Mouse (Mus musculus) E14TG2a.4 (cell line): ENCODE results near the gene Prr23a3.

Source experiments
- H3K27me3 ChIP-seq: 2 replicates; pipeline ENCODE4 v1.6.1; 2014; ENCODE audit warnings: low read length, control low read depth; ENCODE audit not compliant: insufficient read depth
- H3K36me3 ChIP-seq: 2 replicates; pipeline ENCODE4 v1.6.1; 2014; ENCODE audit warnings: low read length, control low read depth; ENCODE audit not compliant: insufficient read depth
- H3K4me1 ChIP-seq: replicated peaks from 2 replicates; pipeline ENCODE4 v1.6.1; 2014; ENCODE audit warnings: low read depth, low read length, control low read depth
- H3K4me3 ChIP-seq: replicated peaks from 2 replicates; pipeline ENCODE4 v1.5.1; 2014; ENCODE audit warnings: mild to moderate bottlenecking, low read length
- H3K9me3 ChIP-seq: 2 replicates; pipeline ENCODE4 v1.6.1; 2014; ENCODE audit warnings: low read length, control low read depth
- CTCF ChIP-seq: conservative IDR thresholded peaks from 2 replicates; pipeline ENCODE4 v1.5.1; 2014; ENCODE audit warnings: low read length
- NANOG ChIP-seq: IDR thresholded peaks from 2 replicates; pipeline ENCODE4 v1.6.1; 2014; ENCODE audit warnings: borderline replicate concordance, low read length, mixed read lengths
- POU5F1 ChIP-seq: IDR thresholded peaks from 2 replicates; pipeline ENCODE4 v1.6.1; 2014; ENCODE audit warnings: low read length, borderline replicate concordance

Prr23a3 gene

DNA sequence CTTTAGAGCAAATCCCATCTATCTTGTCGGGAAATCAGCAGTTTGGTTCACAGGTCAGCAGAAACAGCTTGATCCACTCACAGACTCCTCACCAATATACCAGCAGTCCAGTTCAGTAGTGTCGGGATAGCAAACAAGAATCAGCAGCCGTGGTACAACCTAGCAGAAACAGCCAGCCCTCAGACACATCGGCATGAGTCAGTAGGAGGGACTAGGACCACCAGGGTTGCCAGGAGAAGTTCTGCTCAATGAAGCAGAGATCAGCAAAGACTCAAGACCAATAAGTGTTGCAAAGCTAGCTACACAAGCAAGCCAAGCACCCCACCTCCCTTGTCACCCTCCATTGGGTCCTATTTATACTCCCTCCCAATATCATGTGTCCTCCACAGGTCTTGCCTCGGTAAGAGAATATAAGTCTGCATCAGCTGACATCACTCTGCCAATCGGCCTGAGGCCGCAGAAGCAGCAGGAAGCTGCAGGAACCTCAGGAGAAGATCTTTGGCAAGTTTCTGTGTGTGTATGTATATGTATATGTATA is 27.0 kb upstream of the Prr23a3 start:
- Histone ChIP-seq H3K27me3 (peaks cover 12% of the 10 kb centered on the region), H3K36me3 (no peaks in the 10 kb centered on the region), H3K4me3 (no peak overlapping the region), H3K9me3 (no peaks in the 10 kb centered on the region), H3K4me1 (0 out of 2 replicates have a peak, but pooled peaks cover under 1% of the 10 kb centered on the region)
- TF ChIP-seq NANOG (no peak), CTCF (no peak), POU5F1 (no peak)

DNA sequence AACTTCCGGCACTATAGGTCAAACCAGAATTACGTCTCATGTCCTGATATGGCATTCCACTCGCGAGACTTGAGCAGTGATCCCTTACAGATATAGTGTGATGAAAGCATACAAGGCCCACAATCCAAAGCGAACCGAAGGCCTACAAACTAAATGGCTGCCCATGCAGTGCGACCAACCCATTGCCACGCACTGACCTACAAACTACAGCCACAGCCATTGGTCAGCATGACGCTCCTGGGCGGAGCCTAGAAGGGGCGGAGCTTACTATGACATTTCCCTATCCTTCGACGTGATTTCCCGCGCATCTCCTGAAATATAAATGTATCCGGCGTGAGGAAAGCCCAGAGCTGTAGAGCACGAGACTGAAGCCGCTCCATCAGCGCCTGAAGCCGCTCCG is 22.4 kb upstream of the Prr23a3 start, which contains the start of gene Prr23a1:
TSS of gene Prr23a1 (plus strand) at position 387 of the 400 bp plus-strand sequence.
- H3K27me3 ChIP-seq, result peaks cover 19% of the 10 kb centered on the region
- TF ChIP-seq CTCF, result no peak
- no peaks in the 10 kb centered on the region for H3K36me3 ChIP-seq
- H3K4me3 ChIP-seq, result peak within 1 kb of the TSS; percentile 77
- no peaks in the 10 kb centered on the region for H3K9me3 ChIP-seq
- H3K4me1 ChIP-seq, result peaks cover 8% of the 10 kb centered on the region; the same call in 1 of the 2 replicates

DNA sequence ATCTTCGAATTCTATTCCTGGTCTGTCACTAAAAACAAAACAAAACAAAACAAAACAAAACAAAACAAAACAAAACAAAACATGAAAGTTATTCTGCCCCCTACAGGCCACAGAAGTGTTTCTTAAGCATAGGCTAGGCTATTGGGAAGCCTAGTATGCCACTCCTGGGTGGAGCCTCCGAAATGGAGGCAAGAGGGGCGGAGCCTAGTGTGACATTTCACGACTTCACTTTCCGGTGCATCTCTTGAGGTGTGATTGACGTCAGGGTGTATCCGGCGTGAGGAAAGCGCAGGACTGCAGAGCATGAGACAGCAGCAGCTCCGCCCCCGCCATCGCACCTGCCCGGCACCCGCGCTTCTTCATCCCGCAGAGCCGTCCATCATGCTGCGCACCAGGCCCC is 8.4 kb upstream of the Prr23a3 start, which contains the start of gene Prr23a2:
TSS of gene Prr23a2 (plus strand) at position 285 of the 400 bp plus-strand sequence.
- peak; percentile 46 for TF ChIP-seq CTCF
- no peak for TF ChIP-seq POU5F1
- peaks cover 22% of the 10 kb centered on the region for H3K27me3 ChIP-seq
- H3K4me1 ChIP-seq, result no peaks in the 10 kb centered on the region
- peak within 1 kb of the TSS; percentile 74 for H3K4me3 ChIP-seq
- no peaks in the 10 kb centered on the region for H3K36me3 ChIP-seq
- H3K9me3 ChIP-seq, result no peaks in the 10 kb centered on the region

DNA sequence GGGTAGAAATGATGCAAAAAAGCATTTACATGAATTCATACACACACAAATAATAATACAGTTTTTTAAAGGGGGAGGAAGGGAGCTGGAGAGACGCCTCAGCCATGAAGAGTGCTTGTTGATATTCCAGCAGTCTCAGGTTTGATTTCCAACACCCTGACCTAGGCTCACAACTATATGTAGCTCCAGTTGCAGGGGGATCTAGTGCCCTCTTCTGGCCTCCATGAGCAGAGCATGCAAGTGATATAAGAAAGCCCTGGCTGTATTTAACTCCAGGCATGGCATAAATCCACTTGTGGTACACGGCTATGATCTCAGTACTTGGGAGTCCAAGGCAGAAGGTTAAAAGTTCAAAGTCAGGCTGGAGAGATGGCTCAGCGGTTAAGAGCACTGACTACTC is 1.1 kb upstream of the Prr23a3 start:
- H3K9me3 ChIP-seq, result no peaks in the 10 kb centered on the region
- H3K27me3 ChIP-seq, result peaks cover 17% of the 10 kb centered on the region
- TF ChIP-seq CTCF, result peak; percentile 71
- TF ChIP-seq POU5F1, result no peak
- H3K4me1 ChIP-seq, result peaks cover 16% of the 10 kb centered on the region
- no peak overlapping the region for H3K4me3 ChIP-seq
- 0 out of 2 replicates have a peak, but pooled peaks cover 6% of the 10 kb centered on the region for H3K36me3 ChIP-seq

DNA sequence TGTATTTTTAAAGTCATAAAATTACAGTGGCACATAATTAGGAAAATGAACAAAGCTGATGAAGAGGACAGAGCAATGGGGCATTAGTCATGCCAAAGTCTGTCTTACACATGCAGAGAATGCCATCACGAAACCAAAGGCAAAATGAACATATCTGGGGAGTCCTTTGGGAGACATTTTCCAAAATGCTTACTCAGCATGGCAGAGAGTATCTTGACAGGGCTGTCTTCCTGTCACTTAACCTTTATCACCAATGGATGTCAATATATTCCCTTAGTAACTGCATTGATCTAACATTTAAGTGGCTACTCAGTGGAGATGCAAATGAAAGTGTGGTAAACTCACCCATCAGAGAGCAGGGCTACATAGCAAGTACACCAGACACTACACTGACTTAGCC is 36.9 kb downstream of the Prr23a3 start:
- H3K4me1 ChIP-seq, result no peaks in the 10 kb centered on the region
- no peak overlapping the region for H3K4me3 ChIP-seq
- H3K36me3 ChIP-seq, result no peaks in the 10 kb centered on the region
- no peaks in the 10 kb centered on the region; the same call in 1 of the 2 replicates for H3K27me3 ChIP-seq
- no peak for TF ChIP-seq CTCF
- TF ChIP-seq POU5F1, result no peak
- TF ChIP-seq NANOG, result no peak
- peaks cover 14% of the 10 kb centered on the region for H3K9me3 ChIP-seq

DNA sequence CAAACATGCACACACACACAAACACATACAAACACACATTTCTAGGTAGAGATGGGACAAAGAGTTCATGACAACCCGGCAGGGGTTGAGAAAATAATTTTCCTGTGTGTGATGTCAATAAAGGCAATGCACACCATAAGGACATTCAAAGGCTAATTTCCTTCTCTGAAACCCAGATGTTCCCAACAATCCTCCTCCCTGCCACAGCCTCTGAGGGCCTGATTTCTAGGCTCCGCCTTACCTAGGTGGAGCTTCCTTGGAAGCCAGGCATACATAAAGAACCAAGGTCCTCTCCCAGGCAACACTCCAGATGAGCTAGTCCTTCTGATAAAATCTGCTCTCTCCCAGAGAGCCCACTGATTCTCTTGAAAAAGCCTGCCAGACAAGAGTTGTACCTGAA is 38.3 kb downstream of the Prr23a3 start, which contains the start of gene 7420426K07Rik:
TSS of gene 7420426K07Rik (plus strand) at position 301 of the 400 bp plus-strand sequence.
- Histone ChIP-seq H3K4me3 (no peak within 1 kb of the TSS), H3K27me3 (no peaks in the 10 kb centered on the region; the same call in 1 of the 2 replicates), H3K9me3 (peaks cover 2% of the 10 kb centered on the region; the same call in 1 of the 2 replicates), H3K4me1 (no peaks in the 10 kb centered on the region), H3K36me3 (no peaks in the 10 kb centered on the region)
- TF ChIP-seq POU5F1 (no peak), NANOG (no peak), CTCF (no peak)
